Mouse (Mus musculus): Measurements from ENCODE around the gene Il31. TPM values are rescaled to one million over a fixed set of nuclear protein-coding genes. Genes with fewer than 3 reads are reported as not detected.

Il31 gene
- total and polyA plus RNA-seq, 2 experiments from 2014 or later = not detected

DNA sequence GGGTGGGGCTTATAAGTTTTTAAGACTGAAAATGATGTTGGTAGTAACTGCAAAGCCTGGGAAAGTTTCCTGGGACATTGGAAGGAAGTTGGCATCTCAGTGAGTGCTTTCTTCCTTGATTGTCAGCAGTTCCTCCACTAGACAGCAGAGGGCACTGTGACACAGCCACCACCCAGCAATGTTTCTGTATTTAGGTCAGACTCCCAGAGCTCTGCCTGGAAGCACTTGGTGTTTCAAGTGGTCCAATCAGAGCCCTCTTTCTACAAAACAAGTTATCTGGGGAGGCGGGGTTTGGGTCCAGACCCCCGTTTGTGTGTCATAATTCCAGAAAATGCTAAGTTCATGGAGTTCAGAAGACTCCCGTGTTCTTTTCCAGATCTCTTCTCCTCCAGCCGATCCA, 45.2 kb downstream of the Il31 start:
- peak; percentile 69 for ATAC-seq
- H3K27me3 ChIP-seq (ENCODE audit: insufficient read depth, low read length) = no peaks in the 10 kb centered on the region
- H3K9me3 ChIP-seq (ENCODE audit: low read length) = no peaks in the 10 kb centered on the region
- no peak overlapping the region for H3K4me3 ChIP-seq (ENCODE audit: low read depth, low read length)
- 47% methylated on average over 4 of the region's 4 CpGs for WGBS
- no peak overlapping the region for H3K27ac ChIP-seq (ENCODE audit: low read depth, low read length)
- no peaks in the 10 kb centered on the region for H3K4me1 ChIP-seq (ENCODE audit: insufficient read depth)
- H3K4me2 ChIP-seq (ENCODE audit: low read depth) = no peak overlapping the region
- H3K36me3 ChIP-seq (ENCODE audit: insufficient read depth) = peaks cover 63% of the 10 kb centered on the region
- TF ChIP-seq CTCF (IDR thresholded peaks at IDR 0.05; ENCODE audit: low read depth) = peak; percentile 88
- peak; percentile 86 for DNase-seq
- H3K9ac ChIP-seq = no peak overlapping the region

- H3K36me3 ChIP-seq (ENCODE audit: insufficient read depth) = peaks cover 46% of the 10 kb centered on the region
- WGBS = 93% methylated on average over 3 of the region's 3 CpGs
Observed at GRCm38 (mm10) chr5:123442283-123442682, 47.0 kb downstream of the Il31 start.

DNA sequence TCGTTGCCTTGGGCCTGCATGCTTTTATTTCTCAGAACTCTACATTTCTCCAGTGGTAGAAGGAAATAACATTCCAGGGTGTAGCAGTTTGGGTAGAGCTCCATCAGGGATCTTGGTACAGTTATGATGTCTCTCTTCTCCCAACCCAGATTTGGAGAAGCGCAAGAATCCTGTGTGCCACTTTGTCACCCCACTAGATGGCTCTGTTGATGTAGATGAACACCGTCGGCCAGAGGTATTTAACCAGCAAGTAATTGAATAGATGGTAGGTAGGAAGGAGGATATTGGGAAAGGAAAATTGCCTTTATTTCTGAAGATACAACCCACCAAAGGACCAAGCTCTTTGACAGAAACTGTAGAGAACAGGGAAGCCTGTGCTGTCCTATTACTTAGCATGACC, 48.6 kb downstream of the Il31 start:
- 46% methylated on average over 4 of the region's 4 CpGs for WGBS
- Histone ChIP-seq H3K9ac (no peak overlapping the region), H3K27me3 (ENCODE audit: insufficient read depth, low read length) (no peaks in the 10 kb centered on the region), H3K4me3 (ENCODE audit: low read depth, low read length) (no peak overlapping the region), H3K27ac (ENCODE audit: low read depth, low read length) (no peak overlapping the region), H3K4me1 (ENCODE audit: insufficient read depth) (0 out of 2 replicates have a peak, but pooled peaks cover 5% of the 10 kb centered on the region), H3K4me2 (ENCODE audit: low read depth) (no peak overlapping the region), H3K36me3 (ENCODE audit: insufficient read depth) (peaks cover 37% of the 10 kb centered on the region), H3K9me3 (ENCODE audit: low read length) (no peaks in the 10 kb centered on the region)
- ATAC-seq (no peak), DNase-seq (no peak)
- TF ChIP-seq CTCF (IDR thresholded peaks at IDR 0.05; ENCODE audit: low read depth) = peak; percentile 51

More at GRCm38 (mm10) chr5:123442283-123442682, 47.0 kb downstream of the Il31 start:
- no peak for DNase-seq
- no peak for ATAC-seq
- no peak overlapping the region for H3K4me3 ChIP-seq (ENCODE audit: low read depth, low read length)
- no peak overlapping the region for H3K9ac ChIP-seq
- H3K4me1 ChIP-seq (ENCODE audit: insufficient read depth) = no peaks in the 10 kb centered on the region
- H3K4me2 ChIP-seq (ENCODE audit: low read depth) = no peak overlapping the region
- no peak overlapping the region for H3K27ac ChIP-seq (ENCODE audit: low read depth, low read length)
- H3K27me3 ChIP-seq (ENCODE audit: insufficient read depth, low read length) = no peaks in the 10 kb centered on the region
- TF ChIP-seq CTCF (IDR thresholded peaks at IDR 0.05; ENCODE audit: low read depth) = no peak
- H3K9me3 ChIP-seq (ENCODE audit: low read length) = no peaks in the 10 kb centered on the region

- Histone ChIP-seq H3K4me3 (ENCODE audit: low read depth, low read length) (no peak overlapping the region), H3K9me3 (ENCODE audit: low read length) (no peaks in the 10 kb centered on the region), H3K27ac (ENCODE audit: low read depth, low read length) (no peak overlapping the region), H3K9ac (no peak overlapping the region), H3K4me2 (ENCODE audit: low read depth) (no peak overlapping the region), H3K36me3 (ENCODE audit: insufficient read depth) (peaks cover 29% of the 10 kb centered on the region), H3K27me3 (ENCODE audit: insufficient read depth, low read length) (no peaks in the 10 kb centered on the region), H3K4me1 (ENCODE audit: insufficient read depth) (0 out of 2 replicates have a peak, but pooled peaks cover 5% of the 10 kb centered on the region)
- peak; percentile 43 for TF ChIP-seq CTCF (IDR thresholded peaks at IDR 0.05; ENCODE audit: low read depth)
- no peak for ATAC-seq
- no peak for DNase-seq
- 66% methylated on average over 4 of the region's 4 CpGs for WGBS
Observed at GRCm38 (mm10) chr5:123439941-123440340, 49.3 kb downstream of the Il31 start.

DNA sequence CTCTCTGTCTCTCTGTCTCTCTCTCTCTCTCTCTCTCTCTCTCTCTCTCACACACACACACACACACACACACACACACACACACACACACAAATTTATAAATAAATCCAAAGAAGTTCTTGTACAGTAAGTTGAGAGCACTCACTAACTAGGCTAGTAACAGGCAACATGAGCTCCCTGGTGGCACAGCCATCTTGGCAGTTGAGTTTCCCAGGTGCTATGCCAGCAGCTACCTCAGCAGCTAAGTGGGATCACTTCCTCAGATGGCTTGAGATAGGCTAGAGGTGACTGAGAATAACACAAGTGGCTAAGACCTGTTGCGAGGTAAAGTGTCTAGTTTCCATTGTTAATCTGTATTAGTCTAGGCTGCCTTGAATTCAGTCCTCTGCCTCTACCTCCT, 50.0 kb downstream of the Il31 start:
- Histone ChIP-seq H3K27ac (ENCODE audit: low read depth, low read length) (no peak overlapping the region), H3K4me2 (ENCODE audit: low read depth) (no peak overlapping the region), H3K36me3 (ENCODE audit: insufficient read depth) (peaks cover 24% of the 10 kb centered on the region), H3K4me1 (ENCODE audit: insufficient read depth) (0 out of 2 replicates have a peak, but pooled peaks cover 5% of the 10 kb centered on the region), H3K9me3 (ENCODE audit: low read length) (no peaks in the 10 kb centered on the region), H3K27me3 (ENCODE audit: insufficient read depth, low read length) (no peaks in the 10 kb centered on the region), H3K4me3 (ENCODE audit: low read depth, low read length) (no peak overlapping the region), H3K9ac (no peak overlapping the region)
- ATAC-seq (no peak), DNase-seq (no peak)
- 93% methylated on average over 1 of the region's 1 CpGs for WGBS
- no peak for TF ChIP-seq CTCF (IDR thresholded peaks at IDR 0.05; ENCODE audit: low read depth)

- Histone ChIP-seq H3K9ac (no peak overlapping the region), H3K4me2 (ENCODE audit: low read depth) (no peak overlapping the region), H3K27me3 (ENCODE audit: insufficient read depth, low read length) (no peaks in the 10 kb centered on the region), H3K4me1 (ENCODE audit: insufficient read depth) (0 out of 2 replicates have a peak, but pooled peaks cover 5% of the 10 kb centered on the region), H3K27ac (ENCODE audit: low read depth, low read length) (no peak overlapping the region), H3K36me3 (ENCODE audit: insufficient read depth) (peaks cover 17% of the 10 kb centered on the region), H3K9me3 (ENCODE audit: low read length) (no peaks in the 10 kb centered on the region), H3K4me3 (ENCODE audit: low read depth, low read length) (no peak overlapping the region)
- WGBS = 93% methylated on average over 3 of the region's 3 CpGs
- no peak for TF ChIP-seq CTCF (IDR thresholded peaks at IDR 0.05; ENCODE audit: low read depth)
- DNase-seq (no peak), ATAC-seq (no peak)
Observed at GRCm38 (mm10) chr5:123438381-123438780, 50.9 kb downstream of the Il31 start.

DNA sequence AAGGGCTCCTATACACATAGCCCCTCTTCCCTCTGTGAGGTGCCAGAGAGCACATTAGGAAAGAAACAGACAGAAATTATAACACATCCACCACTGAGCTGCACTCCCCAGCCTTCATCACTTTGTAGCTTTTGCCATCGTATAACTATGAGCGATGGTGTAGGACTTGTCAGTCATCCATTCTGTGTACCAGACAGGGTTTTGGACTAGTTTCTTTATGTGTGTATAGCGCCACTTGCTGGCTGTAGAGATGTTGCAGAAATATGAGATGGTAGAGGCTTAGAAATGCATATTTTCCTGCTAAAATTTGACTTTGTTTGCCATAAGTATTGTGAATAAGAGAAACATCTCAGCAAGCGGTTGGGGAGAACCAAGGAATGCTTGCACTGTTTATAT, 52.5 kb downstream of the Il31 start:
- Histone ChIP-seq H3K36me3 (ENCODE audit: insufficient read depth) (peaks cover 3% of the 10 kb centered on the region; the same call in 1 of the 2 replicates), H3K27ac (ENCODE audit: low read depth, low read length) (no peak overlapping the region), H3K4me3 (ENCODE audit: low read depth, low read length) (no peak overlapping the region), H3K9ac (no peak overlapping the region), H3K9me3 (ENCODE audit: low read length) (no peaks in the 10 kb centered on the region), H3K27me3 (ENCODE audit: insufficient read depth, low read length) (no peaks in the 10 kb centered on the region), H3K4me1 (ENCODE audit: insufficient read depth) (0 out of 2 replicates have a peak, but pooled peaks cover 5% of the 10 kb centered on the region), H3K4me2 (ENCODE audit: low read depth) (no peak overlapping the region)
- WGBS = 21% methylated on average over 4 of the region's 4 CpGs
- peak; percentile 72 for ATAC-seq
- DNase-seq = peak; percentile 82
- TF ChIP-seq CTCF (IDR thresholded peaks at IDR 0.05; ENCODE audit: low read depth) = peak; percentile 85

All from forebrain, postnatal 0 days (tissue).